Mouse (Mus musculus) ES-E14 (cell line): ENCODE results near the gene Slc5a5. TPM values are rescaled to one million over a fixed set of nuclear protein-coding genes. Genes with fewer than 3 reads are reported as not detected.
A peak's percentile ranks its signal among the peaks of the same experiment; 100 is the strongest.

Experiments used
- DNase-seq: peaks from one replicate; pipeline ENCODE4 v3.0.0-alpha.2; 2013; ENCODE audit warnings: low read depth, low spot score
- H3K27ac ChIP-seq: 2 replicates; pipeline ENCODE4 v1.5.1; 2012; ENCODE audit warnings: low read depth, mild to moderate bottlenecking, low read length, moderate library complexity, mixed read lengths; ENCODE audit not compliant: poor library complexity, insufficient read depth, severe bottlenecking
- H3K36me3 ChIP-seq: 2 replicates; pipeline ENCODE4 v1.6.1; 2012; ENCODE audit warnings: mild to moderate bottlenecking, low read length, moderate library complexity, mixed read lengths; ENCODE audit not compliant: control insufficient read depth, poor library complexity, insufficient read depth, severe bottlenecking
- H3K4me1 ChIP-seq, 2 experiments: fragments of 150-350 bp in 1 of 2; sonication (generic) in 1 of 2; 2 replicates each; pipeline ENCODE4 v1.6.1; 2012; ENCODE audit warnings: low read length in 2 of 2, mild to moderate bottlenecking in 1 of 2, mixed read lengths in 1 of 2; ENCODE audit not compliant: control insufficient read depth in 2 of 2, insufficient read depth in 2 of 2, poor library complexity in 1 of 2
- H3K4me3 ChIP-seq, 2 experiments: fragments of 150-350 bp in 1 of 2; sonication (generic) in 1 of 2; 2 replicates each; pipeline ENCODE4 v1.5.1; 2012; ENCODE audit warnings: low read length in 2 of 2, low read depth in 1 of 2, mild to moderate bottlenecking in 1 of 2, mixed read lengths in 1 of 2; ENCODE audit not compliant: insufficient read depth in 1 of 2, poor library complexity in 1 of 2, severe bottlenecking in 1 of 2
- H3K9ac ChIP-seq: 2 replicates; pipeline ENCODE4 v1.6.1; 2012; ENCODE audit warnings: low read depth, mild to moderate bottlenecking, low read length, mixed read lengths; ENCODE audit not compliant: poor library complexity, insufficient read depth, severe bottlenecking
- H3K9me3 ChIP-seq: fragments of 150-350 bp; sonication (generic); 2 replicates; pipeline ENCODE4 v1.6.1; 2012; ENCODE audit warnings: low read depth, mild to moderate bottlenecking, low read length; ENCODE audit not compliant: control insufficient read depth, insufficient read depth
- CHD2 ChIP-seq: IDR thresholded peaks from 2 replicates; pipeline ENCODE4 v1.6.1; 2014; ENCODE audit warnings: mild to moderate bottlenecking, low read depth, low read length, inconsistent platforms
- HCFC1 ChIP-seq: IDR thresholded peaks from 2 replicates; pipeline ENCODE4 v1.6.1; 2012; ENCODE audit warnings: low read length, inconsistent platforms, borderline replicate concordance; ENCODE audit not compliant: insufficient read depth
- MAFK ChIP-seq: IDR thresholded peaks from 2 replicates; pipeline ENCODE4 v1.6.1; 2014; ENCODE audit warnings: mild to moderate bottlenecking, low read depth, low read length, inconsistent platforms; ENCODE audit not compliant: insufficient read depth
- ZC3H11A ChIP-seq: IDR thresholded peaks from 2 replicates; pipeline ENCODE4 v1.6.1; 2012; ENCODE audit warnings: low read depth, mild to moderate bottlenecking, inconsistent platforms, low read length, borderline replicate concordance
- ZNF384 ChIP-seq: IDR thresholded peaks from 2 replicates; pipeline ENCODE4 v1.6.1; 2012; ENCODE audit warnings: low read depth, low read length, inconsistent platforms
- in situ Hi-C, 2 experiments: fragments of 600-800 bp; cut with MboI; formaldehyde crosslinking; loops; one replicate each; pipeline ENCODE4 v1.15.1; 2025; ENCODE audit warnings: low sequenced_read_pairs in 2 of 2, inconsistent platforms in 1 of 2; ENCODE audit not compliant: unreplicated experiment in 2 of 2
- total RNA-seq: library from RNA; depleted of rRNA; stranded (reverse); fragments of 300-350 nt; gene quantifications from 2 replicates; pipeline ENCODE4 v1.2.3, GENCODE M21; 2012

Slc5a5 gene
- total RNA-seq, 1 experiment: 3.4 TPM

- peaks cover 2 to 28% of the 10 kb centered on the region in 2 experiments for H3K4me1 ChIP-seq
- no peak overlapping the region for H3K4me3 ChIP-seq
- H3K9me3 ChIP-seq: no peaks in the 10 kb centered on the region
- TF ChIP-seq ZNF384: no peak
- TF ChIP-seq HCFC1: no peak
- no peak for TF ChIP-seq ZC3H11A
- no peak for TF ChIP-seq CHD2
- no peak for TF ChIP-seq MAFK
- no peak for DNase-seq
- in situ Hi-C loops: no loop called here
- H3K9ac ChIP-seq: no peak overlapping the region
- H3K36me3 ChIP-seq: no peaks in the 10 kb centered on the region
- no peak overlapping the region for H3K27ac ChIP-seq
Observed at GRCm38 (mm10) chr8:70876382-70876781, 16.2 kb downstream of the Slc5a5 start.

- Histone ChIP-seq H3K4me3 (peak overlapping the region in 1 of 2 experiments; percentile 26; a peak in 1 of 4 replicates), H3K4me1 (peaks cover 2 to 24% of the 10 kb centered on the region in 2 experiments; a peak in 3 of 4 replicates), H3K36me3 (no peaks in the 10 kb centered on the region), H3K9ac (peak overlapping the region; percentile 40), H3K9me3 (no peaks in the 10 kb centered on the region), H3K27ac (no peak overlapping the region)
- in situ Hi-C loops: no loop called here
- TF ChIP-seq CHD2 (no peak), ZNF384 (no peak), ZC3H11A (no peak), MAFK (no peak), HCFC1 (no peak)
- DNase-seq: no peak
Observed at GRCm38 (mm10) chr8:70874441-70874840, 18.1 kb downstream of the Slc5a5 start.

- Histone ChIP-seq H3K36me3 (no peaks in the 10 kb centered on the region), H3K9me3 (no peaks in the 10 kb centered on the region), H3K9ac (peak within 1 kb of the TSS; percentile 83), H3K27ac (peak within 1 kb of the TSS; percentile 68), H3K4me3 (peak within 1 kb of the TSS; percentile 80 to 85), H3K4me1 (peaks cover 2 to 25% of the 10 kb centered on the region in 2 experiments; a peak in 3 of 4 replicates)
- in situ Hi-C loops: no loop called here
- peak; percentile 89 for DNase-seq
- TF ChIP-seq HCFC1: peak; percentile 94
- TF ChIP-seq CHD2: peak; percentile 34; the same call in 1 of the 2 replicates
- TF ChIP-seq ZC3H11A: no peak
Observed at GRCm38 (mm10) chr8:70873364-70873985, 19.1 kb downstream of the Slc5a5 start, which contains the start of gene Ccdc124. Ccdc124 (minus strand) TSS chr8:70873935.

GRCm38 (mm10) chr8:70872643-70873363, 19.8 kb downstream of the Slc5a5 start:
- Histone ChIP-seq H3K9ac (peak overlapping the region; percentile 83), H3K4me1 (peaks cover 2 to 26% of the 10 kb centered on the region in 2 experiments; a peak in 3 of 4 replicates), H3K4me3 (peak overlapping the region; percentile 80 to 85), H3K36me3 (peaks cover 4% of the 10 kb centered on the region; the same call in 1 of the 2 replicates), H3K9me3 (no peaks in the 10 kb centered on the region), H3K27ac (peak overlapping the region; percentile 68)
- TF ChIP-seq HCFC1 (no peak), ZC3H11A (no peak), MAFK (no peak), CHD2 (no peak), ZNF384 (no peak)
- DNase-seq: no peak
- in situ Hi-C loops: no loop called here
